Mouse (Mus musculus) embryonic facial prominence, embryonic 11.5 days (tissue): ENCODE measurements around the gene Dpf2. TPM values are rescaled to one million over a fixed set of nuclear protein-coding genes. Genes with fewer than 3 reads are reported as not detected.

Experiments
- ATAC-seq: fragments of 200-750 bp; cut with Nextera tagmentation; replicated peaks from 2 replicates; pipeline ENCODE4 v1.8.0; 2017; ENCODE audit warnings: low read depth; ENCODE audit not compliant: insufficient number of reproducible peaks, low FRiP score, low TSS enrichment
- DNase-seq: peaks from one replicate; pipeline ENCODE4 v3.0.0-alpha.2; 2015; ENCODE audit warnings: low spot score
- H3K27ac ChIP-seq: fragments of 300-500 bp; sonication (generic); replicated peaks from 2 replicates; pipeline ENCODE4 v1.5.1; 2014; ENCODE audit warnings: mild to moderate bottlenecking, low read depth, low read length, control low read depth
- H3K27me3 ChIP-seq: fragments of 300-500 bp; sonication (generic); 2 replicates; pipeline ENCODE4 v1.6.1; 2014; ENCODE audit warnings: mild to moderate bottlenecking, low read length, moderate library complexity, mixed read lengths; ENCODE audit not compliant: control insufficient read depth, insufficient read depth
- H3K36me3 ChIP-seq: fragments of 300-500 bp; sonication (generic); replicated peaks from 2 replicates; pipeline ENCODE4 v1.6.1; 2014; ENCODE audit warnings: low read depth, mild to moderate bottlenecking, low read length, moderate library complexity, mixed read lengths; ENCODE audit not compliant: control insufficient read depth, insufficient read depth
- H3K4me1 ChIP-seq: fragments of 300-500 bp; sonication (generic); 2 replicates; pipeline ENCODE4 v1.6.1; 2014; ENCODE audit warnings: low read length, mixed read lengths; ENCODE audit not compliant: control insufficient read depth, insufficient read depth
- H3K4me2 ChIP-seq: fragments of 300-500 bp; sonication (generic); 2 replicates; pipeline ENCODE4 v1.6.1; 2014; ENCODE audit warnings: low read depth, mild to moderate bottlenecking, control low read depth, low read length, moderate library complexity
- H3K4me3 ChIP-seq: fragments of 300-500 bp; sonication (generic); 2 replicates; pipeline ENCODE4 v1.5.1; 2014; ENCODE audit warnings: low read depth, low read length, control low read depth
- H3K9ac ChIP-seq: fragments of 300-500 bp; sonication (generic); replicated peaks from 2 replicates; pipeline ENCODE4 v1.6.1; 2014; ENCODE audit warnings: mild to moderate bottlenecking, control low read depth, low read length
- H3K9me3 ChIP-seq: fragments of 300-500 bp; sonication (generic); replicated peaks from 2 replicates; pipeline ENCODE4 v1.6.1; 2016; ENCODE audit warnings: mild to moderate bottlenecking, low read length, inconsistent platforms, mixed read lengths; ENCODE audit not compliant: control insufficient read depth
- WGBS: fragments of 180-500 bp; shearing (Covaris S2); extraction: QIAGEN DNeasy Blood & Tissue Kit; methylation state at CpG from one replicate; pipeline ENCODE4 v1.1.7; 2014; 5-methylcytosine and 5-hydroxymethylcytosine counted together
- polyA plus RNA-seq: library from polyadenylated mRNA; unstranded; fragments of >200 nt; fragmentation: Nextera tagmentation; extraction: Ambion mirVana; gene quantifications from 2 replicates; pipeline ENCODE4 v1.2.1, GENCODE M21; 2014

The Dpf2 gene
- polyA plus RNA-seq, 1 experiment from 2014 or later: 202 TPM

DNA sequence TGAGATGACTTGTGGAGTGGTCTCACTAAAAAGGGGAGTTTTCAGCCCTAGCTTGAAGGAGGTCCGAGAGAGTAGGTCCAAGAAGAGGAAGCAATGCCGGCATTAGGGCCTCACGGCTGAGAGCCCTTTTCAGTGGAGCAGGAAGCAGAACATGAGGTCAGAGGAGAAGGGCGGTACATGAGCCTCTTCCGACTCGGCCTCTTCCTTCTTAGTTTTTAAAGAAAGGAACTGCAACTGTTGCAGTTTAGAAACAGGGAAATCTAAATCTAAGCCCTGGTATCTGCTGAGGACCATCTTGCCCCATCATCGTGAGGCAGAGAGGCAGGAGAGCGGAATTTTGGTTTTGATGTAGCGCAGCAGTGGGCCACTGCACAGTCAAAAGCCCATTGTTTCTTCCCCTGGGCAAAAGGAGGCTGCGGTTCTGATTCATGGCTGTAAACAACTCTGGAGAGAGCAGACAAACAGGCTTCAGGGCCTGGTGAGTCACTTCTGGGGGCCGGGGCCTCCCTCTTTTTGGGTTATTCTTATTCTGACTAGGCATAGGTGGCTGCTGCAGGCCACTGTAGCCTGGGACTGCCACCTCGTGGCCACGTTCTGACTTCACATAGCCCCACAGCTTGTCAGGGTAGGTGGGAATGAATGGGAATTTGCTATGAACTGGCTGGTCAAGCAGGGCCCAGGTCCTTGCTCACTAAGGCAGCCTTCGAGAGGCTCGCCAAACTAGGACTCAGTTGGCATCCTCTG, 35.0 kb downstream of the Dpf2 start, which contains the start of gene Slc25a45:
Gene Slc25a45 (plus strand): TSS at position 191 of the 744 bp plus-strand sequence.
- Histone ChIP-seq H3K27me3 (no peaks in the 10 kb centered on the region), H3K9ac (no peak within 1 kb of the TSS), H3K4me2 (no peak within 1 kb of the TSS), H3K4me1 (no peaks in the 10 kb centered on the region), H3K36me3 (no peaks in the 10 kb centered on the region), H3K27ac (no peak within 1 kb of the TSS), H3K9me3 (no peaks in the 10 kb centered on the region), H3K4me3 (no peak within 1 kb of the TSS)
- ATAC-seq: peak; percentile 54; the same call in 1 of the 2 replicates
- peak; percentile 76 for DNase-seq
- WGBS: 37% methylated on average over 15 of the region's 15 CpGs

DNA sequence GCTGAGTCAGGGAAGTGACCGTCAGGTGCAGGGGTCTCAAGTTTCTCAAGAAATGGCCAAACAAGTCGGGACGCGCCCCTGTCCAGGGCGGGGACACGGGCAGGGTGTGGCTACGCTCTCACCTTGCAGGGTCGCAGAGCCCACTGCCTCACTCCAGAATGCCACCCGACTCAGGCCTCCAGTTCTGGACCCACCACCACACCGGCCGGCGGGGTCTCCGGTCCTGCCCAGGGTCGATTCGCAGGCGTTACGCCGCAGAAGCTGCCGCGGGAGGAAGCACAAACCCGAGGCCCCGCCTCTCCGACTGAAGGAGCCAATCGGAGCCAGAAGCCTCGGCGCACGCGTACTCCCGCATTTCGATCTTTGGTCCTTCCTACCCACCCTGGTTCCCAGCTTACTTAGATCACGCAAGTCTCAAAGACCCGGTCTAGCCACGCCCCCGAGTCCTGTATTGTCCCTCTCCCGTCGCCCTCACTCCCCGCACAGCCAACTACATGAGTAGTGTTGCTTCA, 37.8 kb downstream of the Dpf2 start, which contains the start of gene Frmd8:
Gene Frmd8 (minus strand): TSS at position 306 of the 512 bp plus-strand sequence.
- under 1% methylated on average over 37 of the region's 37 CpGs for WGBS
- peak; percentile 68 for ATAC-seq
- Histone ChIP-seq H3K9ac (peak within 1 kb of the TSS; percentile 81), H3K36me3 (no peaks in the 10 kb centered on the region), H3K4me2 (peak within 1 kb of the TSS; percentile 78), H3K27me3 (no peaks in the 10 kb centered on the region), H3K4me1 (peaks cover 10% of the 10 kb centered on the region), H3K27ac (0 out of 2 replicates have a peak within 1 kb of the TSS, but pooled peaks have one; percentile 13), H3K9me3 (no peaks in the 10 kb centered on the region), H3K4me3 (peak within 1 kb of the TSS; percentile 75)
- DNase-seq: peak; percentile 98

DNA sequence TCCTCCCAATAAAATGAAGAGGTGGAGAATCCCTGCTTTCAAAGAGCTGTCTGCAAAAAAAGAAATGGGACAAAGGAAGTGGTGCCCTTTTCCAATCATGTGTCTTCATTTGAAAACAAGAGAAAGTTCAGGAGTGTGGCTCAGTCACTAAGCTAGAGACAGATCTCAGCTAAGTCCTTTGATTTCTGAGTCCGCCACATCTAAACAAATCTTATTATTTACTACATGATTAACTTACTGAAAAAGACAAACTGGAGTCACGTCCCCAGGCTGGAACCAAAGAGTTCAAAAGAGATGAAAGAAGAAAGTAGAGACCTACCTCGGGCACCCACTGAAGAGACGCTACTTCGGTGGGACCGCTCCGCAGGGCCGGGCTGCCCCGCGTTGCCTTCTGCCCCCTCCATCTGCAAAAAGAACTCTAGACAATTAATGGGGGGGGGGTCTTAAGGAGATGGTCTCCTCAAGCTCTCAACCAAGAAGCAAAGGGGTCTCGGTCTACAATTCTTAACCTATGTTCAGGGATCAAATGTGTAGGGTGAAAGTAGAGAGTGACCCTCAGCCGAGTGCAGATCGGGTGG, 38.3 kb downstream of the Dpf2 start:
- no peaks in the 10 kb centered on the region; the same call in 1 of the 2 replicates for H3K36me3 ChIP-seq
- peak overlapping the region; percentile 81 for H3K9ac ChIP-seq
- DNase-seq: no peak
- ATAC-seq: no peak
- H3K4me3 ChIP-seq: peak overlapping the region; percentile 75
- WGBS: 16% methylated on average over 13 of the region's 13 CpGs
- no peaks in the 10 kb centered on the region for H3K27me3 ChIP-seq
- H3K27ac ChIP-seq: 0 out of 2 replicates have a peak overlapping the region, but pooled peaks have one; percentile 13
- H3K9me3 ChIP-seq: no peaks in the 10 kb centered on the region
- peak overlapping the region; percentile 78 for H3K4me2 ChIP-seq
- H3K4me1 ChIP-seq: peaks cover 10% of the 10 kb centered on the region

DNA sequence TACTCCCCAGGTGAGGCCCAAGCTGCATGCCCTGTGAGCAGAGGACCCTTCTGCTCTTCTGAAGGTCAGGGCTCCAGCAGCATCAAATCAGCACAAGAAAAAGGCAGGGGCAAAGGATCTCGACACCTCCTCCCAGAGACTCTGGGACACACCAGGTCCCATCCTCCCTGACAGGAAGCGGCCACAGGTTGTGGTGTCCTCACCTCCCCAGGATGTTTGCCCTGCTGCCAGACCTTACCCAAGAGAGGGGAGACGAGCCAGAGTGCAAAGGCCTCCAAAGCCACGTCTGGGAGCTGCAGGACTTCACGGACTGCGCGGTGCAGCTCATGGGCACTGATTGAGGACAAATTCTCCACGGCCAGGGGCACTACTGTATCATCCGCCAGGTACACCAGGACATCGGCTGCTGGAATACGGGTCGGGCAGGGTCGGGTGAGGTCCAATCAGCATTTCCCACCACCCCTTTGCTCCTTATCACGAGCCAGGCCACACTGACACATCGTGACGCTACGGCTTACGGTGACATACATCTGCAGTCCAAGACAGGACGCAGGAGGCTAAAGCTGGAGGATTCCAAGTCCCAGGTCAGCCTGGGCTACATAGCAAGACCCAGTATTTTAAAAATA, 39.8 kb downstream of the Dpf2 start:
- no peak for DNase-seq
- Histone ChIP-seq H3K9ac (no peak overlapping the region; the same call in 1 of the 2 replicates), H3K9me3 (no peaks in the 10 kb centered on the region), H3K27me3 (no peaks in the 10 kb centered on the region), H3K4me1 (peaks cover 10% of the 10 kb centered on the region), H3K4me3 (no peak overlapping the region), H3K4me2 (no peak overlapping the region), H3K36me3 (no peaks in the 10 kb centered on the region; the same call in 1 of the 2 replicates), H3K27ac (no peak overlapping the region)
- ATAC-seq: no peak
- WGBS: 87% methylated on average over 19 of the region's 19 CpGs

DNA sequence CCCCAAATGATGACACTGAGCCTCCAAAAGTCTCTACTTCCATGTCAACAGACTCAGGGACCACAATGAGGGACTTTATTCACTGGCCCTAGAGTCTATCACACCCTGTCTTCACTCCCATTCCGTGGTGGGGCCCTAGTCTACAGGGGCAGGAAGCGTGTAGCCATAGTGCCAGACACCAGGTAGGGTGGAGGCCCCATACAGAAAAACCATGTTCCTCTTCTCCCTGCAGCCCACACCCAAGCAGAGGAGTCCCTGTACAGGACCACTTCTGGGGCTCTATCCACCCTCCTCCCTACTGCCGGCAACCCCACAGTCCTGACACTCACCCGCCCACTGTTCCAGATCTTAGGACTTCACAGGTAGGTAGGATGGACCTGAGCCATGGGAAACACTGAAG, 40.3 kb downstream of the Dpf2 start:
- H3K4me2 ChIP-seq: no peak overlapping the region
- 87% methylated on average over 4 of the region's 4 CpGs for WGBS
- ATAC-seq (no peak), DNase-seq (no peak)
- H3K27ac ChIP-seq: no peak overlapping the region
- H3K9me3 ChIP-seq: no peaks in the 10 kb centered on the region
- H3K36me3 ChIP-seq: no peaks in the 10 kb centered on the region; the same call in 1 of the 2 replicates
- peaks cover 10% of the 10 kb centered on the region for H3K4me1 ChIP-seq
- H3K27me3 ChIP-seq: no peaks in the 10 kb centered on the region
- H3K9ac ChIP-seq: no peak overlapping the region
- H3K4me3 ChIP-seq: no peak overlapping the region

DNA sequence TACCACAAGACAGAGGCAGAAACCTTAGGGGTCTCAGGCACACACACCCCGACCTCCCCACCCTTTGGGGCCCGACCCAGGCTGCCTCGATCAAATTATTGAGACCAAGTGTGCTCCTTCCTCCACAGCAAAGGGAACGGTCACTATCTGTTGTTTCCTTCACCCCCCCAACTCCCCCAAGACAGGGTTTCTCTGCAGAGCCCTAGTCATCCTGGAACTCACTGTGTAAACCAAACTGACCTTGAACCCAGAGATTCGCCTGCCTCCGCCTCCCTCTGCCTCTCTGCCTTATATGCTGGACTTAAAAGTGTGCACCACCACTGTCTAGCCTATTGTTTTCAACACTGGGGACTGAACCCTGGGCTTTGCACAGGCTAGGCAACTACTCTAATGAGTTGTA, 41.1 kb downstream of the Dpf2 start:
- Histone ChIP-seq H3K36me3 (no peaks in the 10 kb centered on the region; the same call in 1 of the 2 replicates), H3K4me1 (peaks cover 10% of the 10 kb centered on the region), H3K4me2 (peak overlapping the region; percentile 16; the same call in 1 of the 2 replicates), H3K4me3 (no peak overlapping the region), H3K9ac (peak overlapping the region; percentile 44; the same call in 1 of the 2 replicates), H3K27ac (peak overlapping the region; percentile 76), H3K27me3 (no peaks in the 10 kb centered on the region), H3K9me3 (no peaks in the 10 kb centered on the region)
- ATAC-seq (no peak), DNase-seq (peak; percentile 9)
- 41% methylated on average over 6 of the region's 6 CpGs for WGBS

DNA sequence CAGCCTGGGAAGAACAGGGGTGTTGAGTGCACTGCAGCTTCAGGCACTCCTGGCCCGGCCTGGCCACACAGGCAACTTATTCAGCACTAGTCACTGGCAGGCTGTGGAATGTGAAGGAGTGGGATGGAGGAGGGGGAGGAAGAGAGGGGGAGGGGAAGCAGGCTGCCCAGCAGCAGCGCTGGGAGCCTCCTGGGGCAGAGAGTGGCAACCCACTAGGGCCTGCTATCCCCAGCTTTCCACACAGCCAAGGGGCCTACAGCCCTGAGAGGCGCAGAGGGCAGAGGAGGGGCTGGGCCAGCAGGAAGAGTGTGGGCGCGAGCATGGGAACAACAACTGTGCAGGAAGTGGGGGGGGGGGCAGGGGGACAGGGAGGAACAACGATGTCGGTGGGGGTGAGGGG, 41.5 kb downstream of the Dpf2 start:
- Histone ChIP-seq H3K4me1 (peaks cover 10% of the 10 kb centered on the region), H3K27ac (peak overlapping the region; percentile 76), H3K9ac (peak overlapping the region; percentile 44), H3K4me2 (peak overlapping the region; percentile 16), H3K4me3 (no peak overlapping the region), H3K27me3 (no peaks in the 10 kb centered on the region), H3K9me3 (no peaks in the 10 kb centered on the region), H3K36me3 (no peaks in the 10 kb centered on the region; the same call in 1 of the 2 replicates)
- DNase-seq (peak; percentile 77), ATAC-seq (peak; percentile 63)
- 0% methylated on average over 5 of the region's 7 CpGs for WGBS
